Mouse (Mus musculus) liver, embryonic 14.5 days (tissue): ENCODE results near the gene Cabp2.

ENCODE experiments used
- CTCF ChIP-seq: IDR thresholded peaks from 2 replicates; pipeline ENCODE4 v1.5.1; 2016; ENCODE audit warnings: antibody characterized with exemption, low read depth, control low read depth
- EP300 ChIP-seq: IDR thresholded peaks from 2 replicates; pipeline ENCODE4 v1.6.1; 2016; ENCODE audit warnings: antibody characterized with exemption, low read depth

DNA sequence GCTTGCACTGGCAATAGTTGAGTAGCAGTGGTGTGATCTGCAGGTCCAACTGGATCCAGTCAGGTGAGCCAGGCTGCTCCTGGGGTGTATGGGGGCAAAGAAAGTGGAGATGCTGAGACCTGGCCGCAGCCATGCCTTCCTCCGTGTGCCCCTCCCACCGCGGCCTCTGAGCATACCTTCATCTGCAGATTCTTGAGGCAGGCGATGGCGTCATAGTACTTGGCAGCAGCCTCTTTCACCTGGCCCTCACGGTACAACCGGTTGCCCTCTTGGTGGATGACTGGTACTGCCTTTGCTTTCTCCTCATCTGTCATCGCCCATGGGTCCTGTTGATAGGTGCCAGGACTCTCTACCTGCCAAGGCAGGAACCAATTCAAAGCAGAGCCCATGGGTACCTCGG is 33.8 kb downstream of the Cabp2 start:
- TF ChIP-seq CTCF (no peak), EP300 (no peak)
